Mouse (Mus musculus): ENCODE measurements around the gene Sdhaf2.

The Sdhaf2 gene

GRCm38 (mm10) chr19:10482703-10483102, 43.2 kb downstream of the Sdhaf2 start, which contains the start of gene Ppp1r32:
Gene Ppp1r32 (minus strand): TSS chr19:10482928.
- peaks cover 3% of the 10 kb centered on the region; the same call in 1 of the 2 replicates for H3K4me1 ChIP-seq (replicated peaks; ENCODE audit: low read depth, low read length)
- no peaks in the 10 kb centered on the region for H3K9me3 ChIP-seq (ENCODE audit: low read length)
- TF ChIP-seq CTCF (conservative IDR thresholded peaks at IDR 0.05; ENCODE audit: low read length) = no peak
- TF ChIP-seq NANOG (IDR thresholded peaks at IDR 0.05; ENCODE audit: borderline replicate concordance, low read length) = no peak
- TF ChIP-seq POU5F1 (IDR thresholded peaks at IDR 0.05; ENCODE audit: borderline replicate concordance, low read length) = no peak
- no peaks in the 10 kb centered on the region for H3K36me3 ChIP-seq (ENCODE audit: insufficient read depth, low read length)
- no peak within 1 kb of the TSS for H3K4me3 ChIP-seq (replicated peaks; ENCODE audit: low read length)
- peaks cover 51% of the 10 kb centered on the region for H3K27me3 ChIP-seq (ENCODE audit: insufficient read depth, low read length)

GRCm38 (mm10) chr19:10479541-10479940, 46.4 kb downstream of the Sdhaf2 start:
- no peak overlapping the region for H3K4me3 ChIP-seq (replicated peaks; ENCODE audit: low read length)
- no peaks in the 10 kb centered on the region for H3K9me3 ChIP-seq (ENCODE audit: low read length)
- H3K36me3 ChIP-seq (ENCODE audit: insufficient read depth, low read length) = no peaks in the 10 kb centered on the region
- TF ChIP-seq POU5F1 (IDR thresholded peaks at IDR 0.05; ENCODE audit: borderline replicate concordance, low read length) = no peak
- peaks cover 3% of the 10 kb centered on the region; the same call in 1 of the 2 replicates for H3K4me1 ChIP-seq (replicated peaks; ENCODE audit: low read depth, low read length)
- H3K27me3 ChIP-seq (ENCODE audit: insufficient read depth, low read length) = peaks cover 72% of the 10 kb centered on the region

GRCm38 (mm10) chr19:10473779-10474178, 52.2 kb downstream of the Sdhaf2 start:
- H3K4me1 ChIP-seq (replicated peaks; ENCODE audit: low read depth, low read length) = peaks cover 22% of the 10 kb centered on the region
- H3K27me3 ChIP-seq (ENCODE audit: insufficient read depth, low read length) = peaks cover 53% of the 10 kb centered on the region
- H3K36me3 ChIP-seq (ENCODE audit: insufficient read depth, low read length) = no peaks in the 10 kb centered on the region
- TF ChIP-seq NANOG (IDR thresholded peaks at IDR 0.05; ENCODE audit: borderline replicate concordance, low read length) (no peak), CTCF (conservative IDR thresholded peaks at IDR 0.05; ENCODE audit: low read length) (no peak), POU5F1 (IDR thresholded peaks at IDR 0.05; ENCODE audit: borderline replicate concordance, low read length) (no peak)
- H3K9me3 ChIP-seq (ENCODE audit: low read length) = no peaks in the 10 kb centered on the region
- H3K4me3 ChIP-seq (replicated peaks; ENCODE audit: low read length) = peak overlapping the region; percentile 20; the same call in 1 of the 2 replicates

- H3K9me3 ChIP-seq (ENCODE audit: low read length) = no peaks in the 10 kb centered on the region
- no peaks in the 10 kb centered on the region for H3K36me3 ChIP-seq (ENCODE audit: insufficient read depth, low read length)
- peaks cover 23% of the 10 kb centered on the region for H3K4me1 ChIP-seq (replicated peaks; ENCODE audit: low read depth, low read length)
- H3K4me3 ChIP-seq (replicated peaks; ENCODE audit: low read length) = no peak overlapping the region
- TF ChIP-seq POU5F1 (IDR thresholded peaks at IDR 0.05; ENCODE audit: borderline replicate concordance, low read length) = no peak
- TF ChIP-seq NANOG (IDR thresholded peaks at IDR 0.05; ENCODE audit: borderline replicate concordance, low read length) = no peak
- TF ChIP-seq CTCF (conservative IDR thresholded peaks at IDR 0.05; ENCODE audit: low read length) = no peak
- H3K27me3 ChIP-seq (ENCODE audit: insufficient read depth, low read length) = peaks cover 48% of the 10 kb centered on the region
Measured at GRCm38 (mm10) chr19:10472958-10473357, 53.0 kb downstream of the Sdhaf2 start.

- Histone ChIP-seq H3K36me3 (ENCODE audit: insufficient read depth, low read length) (no peaks in the 10 kb centered on the region), H3K4me3 (replicated peaks; ENCODE audit: low read length) (no peak overlapping the region), H3K9me3 (ENCODE audit: low read length) (no peaks in the 10 kb centered on the region), H3K4me1 (replicated peaks; ENCODE audit: low read depth, low read length) (peaks cover 21% of the 10 kb centered on the region), H3K27me3 (ENCODE audit: insufficient read depth, low read length) (peaks cover 43% of the 10 kb centered on the region)
- TF ChIP-seq POU5F1 (IDR thresholded peaks at IDR 0.05; ENCODE audit: borderline replicate concordance, low read length) = no peak
- TF ChIP-seq NANOG (IDR thresholded peaks at IDR 0.05; ENCODE audit: borderline replicate concordance, low read length) = no peak
- no peak for TF ChIP-seq CTCF (conservative IDR thresholded peaks at IDR 0.05; ENCODE audit: low read length)
Measured at GRCm38 (mm10) chr19:10469171-10469658, 56.7 kb downstream of the Sdhaf2 start.

- Histone ChIP-seq H3K9me3 (ENCODE audit: low read length) (no peaks in the 10 kb centered on the region), H3K27me3 (ENCODE audit: insufficient read depth, low read length) (peaks cover 83% of the 10 kb centered on the region), H3K36me3 (ENCODE audit: insufficient read depth, low read length) (no peaks in the 10 kb centered on the region), H3K4me3 (replicated peaks; ENCODE audit: low read length) (no peak overlapping the region), H3K4me1 (replicated peaks; ENCODE audit: low read depth, low read length) (peaks cover 48% of the 10 kb centered on the region)
- no peak for TF ChIP-seq CTCF (conservative IDR thresholded peaks at IDR 0.05; ENCODE audit: low read length)
- TF ChIP-seq NANOG (IDR thresholded peaks at IDR 0.05; ENCODE audit: borderline replicate concordance, low read length) = no peak
- TF ChIP-seq POU5F1 (IDR thresholded peaks at IDR 0.05; ENCODE audit: borderline replicate concordance, low read length) = no peak
Measured at GRCm38 (mm10) chr19:10464427-10464826, 61.5 kb downstream of the Sdhaf2 start.

GRCm38 (mm10) chr19:10461584-10461983, 64.4 kb downstream of the Sdhaf2 start:
- H3K36me3 ChIP-seq (ENCODE audit: insufficient read depth, low read length) = no peaks in the 10 kb centered on the region
- TF ChIP-seq CTCF (conservative IDR thresholded peaks at IDR 0.05; ENCODE audit: low read length) (no peak), POU5F1 (IDR thresholded peaks at IDR 0.05; ENCODE audit: borderline replicate concordance, low read length) (no peak), NANOG (IDR thresholded peaks at IDR 0.05; ENCODE audit: borderline replicate concordance, low read length) (no peak)
- H3K4me3 ChIP-seq (replicated peaks; ENCODE audit: low read length) = peak overlapping the region; percentile 54; the same call in 1 of the 2 replicates
- no peaks in the 10 kb centered on the region for H3K9me3 ChIP-seq (ENCODE audit: low read length)
- H3K4me1 ChIP-seq (replicated peaks; ENCODE audit: low read depth, low read length) = peaks cover 60% of the 10 kb centered on the region
- H3K27me3 ChIP-seq (ENCODE audit: insufficient read depth, low read length) = peaks cover 89% of the 10 kb centered on the region

- Histone ChIP-seq H3K9me3 (ENCODE audit: low read length) (no peaks in the 10 kb centered on the region), H3K27me3 (ENCODE audit: insufficient read depth, low read length) (peaks cover 90% of the 10 kb centered on the region), H3K4me1 (replicated peaks; ENCODE audit: low read depth, low read length) (peaks cover 67% of the 10 kb centered on the region), H3K36me3 (ENCODE audit: insufficient read depth, low read length) (no peaks in the 10 kb centered on the region), H3K4me3 (replicated peaks; ENCODE audit: low read length) (no peak overlapping the region)
- no peak for TF ChIP-seq CTCF (conservative IDR thresholded peaks at IDR 0.05; ENCODE audit: low read length)
- TF ChIP-seq NANOG (IDR thresholded peaks at IDR 0.05; ENCODE audit: borderline replicate concordance, low read length) = no peak
- TF ChIP-seq POU5F1 (IDR thresholded peaks at IDR 0.05; ENCODE audit: borderline replicate concordance, low read length) = no peak
Measured at GRCm38 (mm10) chr19:10459907-10460306, 66.0 kb downstream of the Sdhaf2 start.

- no peaks in the 10 kb centered on the region for H3K36me3 ChIP-seq (ENCODE audit: insufficient read depth, low read length)
- H3K4me3 ChIP-seq (replicated peaks; ENCODE audit: low read length) = peak overlapping the region; percentile 83
- peaks cover 92% of the 10 kb centered on the region for H3K27me3 ChIP-seq (ENCODE audit: insufficient read depth, low read length)
- TF ChIP-seq POU5F1 (IDR thresholded peaks at IDR 0.05; ENCODE audit: borderline replicate concordance, low read length) (no peak), NANOG (IDR thresholded peaks at IDR 0.05; ENCODE audit: borderline replicate concordance, low read length) (no peak), CTCF (conservative IDR thresholded peaks at IDR 0.05; ENCODE audit: low read length) (no peak)
- H3K9me3 ChIP-seq (ENCODE audit: low read length) = no peaks in the 10 kb centered on the region
- H3K4me1 ChIP-seq (replicated peaks; ENCODE audit: low read depth, low read length) = peaks cover 54% of the 10 kb centered on the region
Measured at GRCm38 (mm10) chr19:10458096-10458495, 67.8 kb downstream of the Sdhaf2 start.
